Mouse (Mus musculus) MEL (cell line): ENCODE data around the gene Mypn. TPM values are rescaled to one million over a fixed set of nuclear protein-coding genes. Genes with fewer than 3 reads are reported as not detected.

Experiments
- DNase-seq: peaks from one replicate; pipeline ENCODE4 v3.0.0; 2011; ENCODE audit warnings: low read depth, low spot score
- H3K27ac ChIP-seq: 2 replicates; pipeline ENCODE4 v1.5.1; 2012; ENCODE audit warnings: low read depth, mild to moderate bottlenecking, control low read depth, low read length, moderate library complexity; ENCODE audit not compliant: control insufficient read depth
- H3K27me3 ChIP-seq, 2 experiments: fragments of 150-350 bp in 1 of 2; sonication (generic) in 1 of 2; 2 replicates each; pipeline ENCODE4 v1.6.1; 2012; ENCODE audit warnings: low read length in 2 of 2, mild to moderate bottlenecking in 2 of 2, improper control_type of control experiment in 1 of 2, moderate library complexity in 1 of 2; ENCODE audit not compliant: insufficient read depth in 2 of 2, control insufficient read depth in 1 of 2
- H3K36me3 ChIP-seq, 2 experiments: 2 replicates each; pipeline ENCODE4 v1.6.1; 2012 to 2014; ENCODE audit warnings: low read length in 2 of 2, improper control_type of control experiment in 1 of 2, inconsistent platforms in 1 of 2, mild to moderate bottlenecking in 1 of 2; ENCODE audit not compliant: insufficient read depth in 2 of 2, control insufficient read depth in 1 of 2
- H3K4me1 ChIP-seq, 2 experiments: fragments of 150-350 bp in 1 of 2; sonication (generic) in 1 of 2; 2 replicates each; pipeline ENCODE4 v1.6.1; 2012; ENCODE audit warnings: low read length in 2 of 2, improper control_type of control experiment in 1 of 2, mild to moderate bottlenecking in 1 of 2; ENCODE audit not compliant: insufficient read depth in 2 of 2, control insufficient read depth in 1 of 2
- H3K4me3 ChIP-seq, 2 experiments: fragments of 150-350 bp in 1 of 2; sonication (generic) in 1 of 2; 2 replicates each; pipeline ENCODE4 v1.5.1; 2012; ENCODE audit warnings: low read depth in 2 of 2, low read length in 2 of 2, mild to moderate bottlenecking in 2 of 2, moderate library complexity in 2 of 2, control low read depth in 1 of 2, improper control_type of control experiment in 1 of 2; ENCODE audit not compliant: control insufficient read depth in 1 of 2, insufficient read depth in 1 of 2
- H3K79me2 ChIP-seq: 2 replicates; pipeline ENCODE4 v1.6.1; 2012; ENCODE audit warnings: mild to moderate bottlenecking, low read length, moderate library complexity; ENCODE audit not compliant: control insufficient read depth, poor library complexity, insufficient read depth
- H3K9ac ChIP-seq: 2 replicates; pipeline ENCODE4 v1.6.1; 2012; ENCODE audit warnings: low read depth, mild to moderate bottlenecking, control low read depth, low read length, moderate library complexity; ENCODE audit not compliant: control insufficient read depth, poor library complexity, severe bottlenecking
- H3K9me3 ChIP-seq: fragments of 150-350 bp; sonication (generic); replicated peaks from 2 replicates; pipeline ENCODE4 v1.6.1; 2012; ENCODE audit warnings: mild to moderate bottlenecking, low read length, improper control_type of control experiment, moderate library complexity; ENCODE audit not compliant: insufficient read depth
- BHLHE40 ChIP-seq: IDR thresholded peaks from 2 replicates; pipeline ENCODE4 v1.6.1; 2012; ENCODE audit warnings: low read depth, mild to moderate bottlenecking, inconsistent platforms, low read length, improper control_type of control experiment, borderline replicate concordance
- CHD1 ChIP-seq: IDR thresholded peaks from 2 replicates; pipeline ENCODE4 v1.6.1; 2012; ENCODE audit warnings: low read depth, mild to moderate bottlenecking, inconsistent platforms, low read length, improper control_type of control experiment
- EP300 ChIP-seq, 2 experiments: IDR thresholded peaks; 2 replicates each; pipeline ENCODE4 v1.6.1; 2011; ENCODE audit warnings: improper control_type of control experiment in 2 of 2, low read length in 2 of 2, low read depth in 1 of 2, mild to moderate bottlenecking in 1 of 2
- ETS1 ChIP-seq: IDR thresholded peaks from 2 replicates; pipeline ENCODE4 v1.6.1; 2012; ENCODE audit warnings: low read depth, mild to moderate bottlenecking, inconsistent platforms, low read length, improper control_type of control experiment, moderate library complexity
- GATA1 ChIP-seq: IDR thresholded peaks from 2 replicates; pipeline ENCODE4 v1.6.1; 2011; ENCODE audit warnings: low read depth, low read length, improper control_type of control experiment
- MYB ChIP-seq: IDR thresholded peaks from 2 replicates; pipeline ENCODE4 v1.6.1; 2011; ENCODE audit warnings: mild to moderate bottlenecking, low read depth, low read length, improper control_type of control experiment
- MYC ChIP-seq: IDR thresholded peaks from 2 replicates; pipeline ENCODE4 v1.6.1; 2011; ENCODE audit warnings: low read depth, mild to moderate bottlenecking, low read length, improper control_type of control experiment, moderate library complexity
- NRF1 ChIP-seq: IDR thresholded peaks from 2 replicates; pipeline ENCODE4 v1.6.1; 2014; ENCODE audit warnings: low read depth, mild to moderate bottlenecking, inconsistent platforms, low read length, improper control_type of control experiment, moderate library complexity; ENCODE audit not compliant: poor library complexity, insufficient read depth, severe bottlenecking
- POLR2A ChIP-seq, 2 experiments: IDR thresholded peaks; 2 replicates each; pipeline ENCODE4 v1.6.1; 2011 to 2012; ENCODE audit warnings: low read length in 2 of 2, mild to moderate bottlenecking in 2 of 2, control low read depth in 1 of 2, improper control_type of control experiment in 1 of 2, low read depth in 1 of 2, moderate library complexity in 1 of 2; ENCODE audit not compliant: control insufficient read depth in 1 of 2, insufficient read depth in 1 of 2, poor library complexity in 1 of 2
- POLR2AphosphoS2 ChIP-seq: IDR thresholded peaks from 2 replicates; pipeline ENCODE4 v1.6.1; 2011; ENCODE audit warnings: low read length, improper control_type of control experiment
- POLR2AphosphoS5 ChIP-seq: IDR thresholded peaks from 2 replicates; pipeline ENCODE4 v1.6.1; 2012; ENCODE audit warnings: low read depth, borderline replicate concordance, mild to moderate bottlenecking, inconsistent platforms, low read length, moderate library complexity, mixed read lengths
- RAD21 ChIP-seq: IDR thresholded peaks from 2 replicates; pipeline ENCODE4 v1.6.1; 2011; ENCODE audit warnings: mild to moderate bottlenecking, low read depth, low read length, improper control_type of control experiment
- SIN3A ChIP-seq: IDR thresholded peaks from 2 replicates; pipeline ENCODE4 v1.6.1; 2012; ENCODE audit warnings: low read length, improper control_type of control experiment, inconsistent platforms
- SMC3 ChIP-seq: IDR thresholded peaks from 2 replicates; pipeline ENCODE4 v1.6.1; 2011; ENCODE audit warnings: low read depth, low read length, improper control_type of control experiment
- USF1 ChIP-seq: IDR thresholded peaks from 2 replicates; pipeline ENCODE4 v1.6.1; 2014; ENCODE audit warnings: low read depth, mild to moderate bottlenecking, inconsistent platforms, low read length, improper control_type of control experiment, moderate library complexity
- ZC3H11A ChIP-seq: IDR thresholded peaks from 2 replicates; pipeline ENCODE4 v1.6.1; 2012; ENCODE audit warnings: low read depth, mild to moderate bottlenecking, inconsistent platforms, low read length, improper control_type of control experiment
- polyA plus RNA-seq, 2 experiments: library from polyadenylated mRNA; stranded (reverse) in 1 of 2; unstranded in 1 of 2; fragments of >175 nt in 1 of 2; fragments of >200 nt in 1 of 2; gene quantifications; 2 replicates each; pipeline versions ENCODE4 v1.2.1 to v1.2.4; 2012; ENCODE audit warnings: low replicate concordance in 2 of 2, low read depth in 1 of 2; ENCODE audit not compliant: insufficient read length in 2 of 2, insufficient read depth in 1 of 2, missing spikeins in 1 of 2
- total RNA-seq: library from RNA; depleted of rRNA; stranded (reverse); fragments of 300-350 nt; gene quantifications from 2 replicates; pipeline ENCODE4 v1.2.3, GENCODE M21; 2012; rRNA removed

Mypn gene
- not detected in 2 replicates for total RNA-seq
- not detected for polyA plus RNA-seq

DNA sequence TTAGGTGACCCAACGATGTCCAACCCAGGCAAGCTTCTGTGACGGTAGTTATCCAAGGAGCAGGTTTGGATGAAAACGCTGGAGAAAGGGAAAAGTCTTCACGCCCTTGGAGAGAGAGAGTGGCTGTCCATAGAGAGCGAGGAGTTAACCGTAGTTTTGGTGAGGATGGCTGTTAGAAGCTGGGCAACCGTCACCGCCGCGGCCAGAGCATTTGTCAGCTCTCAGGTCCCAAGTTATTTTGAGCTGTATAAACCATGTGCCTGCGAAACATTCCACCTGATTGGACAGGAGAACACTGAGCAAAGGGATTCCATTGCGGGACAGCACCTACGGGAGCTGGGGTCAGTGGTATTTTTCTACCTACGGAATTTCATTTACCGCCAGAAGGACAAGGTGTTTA lies at the start of gene Mypn:
Mypn (minus strand) TSS at position 225 of the 400 bp plus-strand sequence.
- Histone ChIP-seq H3K36me3 (no peaks in the 10 kb centered on the region), H3K27ac (no peak within 1 kb of the TSS), H3K4me1 (no peaks in the 10 kb centered on the region), H3K79me2 (no peaks in the 10 kb centered on the region), H3K27me3 (peaks cover 2 to 5% of the 10 kb centered on the region in 2 experiments; a peak in 3 of 4 replicates), H3K4me3 (no peak within 1 kb of the TSS), H3K9ac (no peak within 1 kb of the TSS), H3K9me3 (no peaks in the 10 kb centered on the region)
- no peak for DNase-seq
- no peak for TF ChIP-seq NRF1
- no peak for TF ChIP-seq RAD21
- no peak for TF ChIP-seq SIN3A
- TF ChIP-seq GATA1, result no peak
- TF ChIP-seq SMC3, result no peak
- no peak for TF ChIP-seq MYC
- no peak for TF ChIP-seq POLR2A (IDR thresholded peaks at IDR 0.05; ENCODE audit: control insufficient read depth in 1 of 2, insufficient read depth in 1 of 2, low read depth in 1 of 2, low read length in 2 of 2, poor library complexity in 1 of 2)
- TF ChIP-seq USF1, result no peak
- no peak for TF ChIP-seq BHLHE40
- TF ChIP-seq CHD1, result no peak
- no peak for TF ChIP-seq POLR2AphosphoS5
- no peak for TF ChIP-seq ETS1
- no peak for TF ChIP-seq ZC3H11A
- TF ChIP-seq MYB, result no peak

DNA sequence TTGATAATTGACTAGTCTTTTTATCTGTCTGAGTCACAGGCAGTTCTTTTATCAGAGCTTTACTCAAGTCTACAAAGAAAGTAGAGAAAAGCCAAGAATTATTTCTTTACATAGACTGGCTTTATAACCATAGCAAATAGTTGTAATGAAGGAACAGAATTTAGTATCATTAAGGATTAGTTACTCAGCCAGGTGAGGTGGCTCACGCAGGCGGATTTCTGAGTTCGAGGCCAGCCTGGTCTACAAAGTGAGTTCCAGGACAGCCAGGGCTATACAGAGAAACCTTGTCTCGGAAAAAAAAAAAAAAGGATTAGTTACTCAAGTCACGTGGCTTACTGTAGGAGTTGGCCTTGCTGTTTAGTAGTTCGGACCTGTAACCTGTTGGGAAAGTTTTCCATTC lies 44.7 kb upstream of the Mypn start:
- H3K36me3 ChIP-seq, result peaks cover 28 to 29% of the 10 kb centered on the region in 2 experiments

More for the DNA sequence above, 44.7 kb upstream of the Mypn start:
- H3K79me2 ChIP-seq, result peaks cover 39% of the 10 kb centered on the region
- H3K9me3 ChIP-seq, result no peaks in the 10 kb centered on the region
- no peak overlapping the region for H3K9ac ChIP-seq
- H3K4me1 ChIP-seq, result peaks cover 10 to 12% of the 10 kb centered on the region in 2 experiments
- TF ChIP-seq GATA1, result 0 out of 2 replicates have a peak, but pooled peaks have one; percentile 22
- TF ChIP-seq SIN3A, result peak; percentile 22; the same call in 1 of the 2 replicates
- TF ChIP-seq EP300 (IDR thresholded peaks at IDR 0.05; ENCODE audit: low read depth in 1 of 2, low read length in 2 of 2), result peak in 1 of 2 experiments; percentile 47; a peak in 2 of 4 replicates
- no peak for TF ChIP-seq POLR2A (IDR thresholded peaks at IDR 0.05; ENCODE audit: control insufficient read depth in 1 of 2, insufficient read depth in 1 of 2, low read depth in 1 of 2, low read length in 2 of 2, poor library complexity in 1 of 2)
- TF ChIP-seq POLR2AphosphoS2, result no peak
- DNase-seq, result no peak
- H3K27ac ChIP-seq, result no peak overlapping the region
- no peak overlapping the region for H3K4me3 ChIP-seq
- no peaks in the 10 kb centered on the region for H3K27me3 ChIP-seq
